Mouse (Mus musculus): ENCODE results near the gene Gm4513.
"Not testable (repeated sequence)": the region's sequence is repeated elsewhere in the genome, so short reads cannot be mapped to it uniquely, and the experiment has no call there.

GRCm38 (mm10) chr7:20576141-20576540 lies 22.7 kb downstream of the Gm4513 start, which contains the start of gene Gm4141:
- not testable (repeated sequence) for TF ChIP-seq POLR2A (IDR thresholded peaks at IDR 0.05; ENCODE audit: borderline replicate concordance, extremely low read depth, insufficient read depth, insufficient read length, poor library complexity, severe bottlenecking); CTCF (IDR thresholded peaks at IDR 0.05; ENCODE audit: borderline replicate concordance, extremely low read depth, insufficient read depth, insufficient read length)

Data from brain, embryonic 14.5 days (tissue).